23 mouse cellular contexts compared by ENCODE assay signal in genomic region chr5:16363171-16363570, GRCm38 (mm10).
DNase-seq lines count a peak whose midpoint lies in the region; ATAC-seq and TF ChIP-seq lines count a peak whose summit lies in the region.
"Had no signal": no experiment of that assay in that cellular context is flagged by ENCODE, and none has a peak within 500 bp of the region (broad histone marks: within the 10 kb centered on the region; RNA-seq: fewer than 3 reads in every experiment).

No protein-coding gene starts in this region.

- no peak for DNase-seq in forebrain, postnatal 0 days
- no peak for DNase-seq in frontal cortex, postnatal 36 days (ENCODE audit: low spot score in 2 of 2)
- peak; percentile 66 for DNase-seq in brain, adult 2 months (ENCODE audit: low read depth, low spot score)
- DNase-seq in telencephalon, adult 2 months (ENCODE audit: low read depth, low spot score) = peak; percentile 54
- DNase-seq in embryo, embryonic 9.5 days (ENCODE audit: extremely low spot score) = no peak
- DNase-seq in hindbrain, embryonic 11.5 days (ENCODE audit: low spot score) = no peak
- DNase-seq: adrenal gland, adult 2 months; adrenal gland, adult 8-10 months; adrenal gland, postnatal 10 days; adrenal gland, postnatal 14 days; adrenal gland, postnatal 25 days; adrenal gland, postnatal 36 days; B cell, adult 2 months; cerebellum, adult 11 months; cerebellum, adult 11-12 months; cerebellum, adult 18-20 months had no signal

- no peak for TF ChIP-seq CTCF in forebrain, postnatal 0 days (IDR thresholded peaks at IDR 0.05; ENCODE audit: low read depth)

- no peak overlapping the region for H3K4me2 ChIP-seq in forebrain, postnatal 0 days (ENCODE audit: low read depth)
- H3K4me2 ChIP-seq in forebrain, embryonic 13.5 days = no peak overlapping the region
- H3K4me2 ChIP-seq in hindbrain, embryonic 11.5 days (replicated peaks; ENCODE audit: low read depth, low read length) = no peak overlapping the region

- no peaks in the 10 kb centered on the region for H3K4me1 ChIP-seq in forebrain, postnatal 0 days (ENCODE audit: insufficient read depth)
- no peaks in the 10 kb centered on the region for H3K4me1 ChIP-seq in forebrain, embryonic 13.5 days
- no peaks in the 10 kb centered on the region for H3K4me1 ChIP-seq in hindbrain, embryonic 11.5 days (replicated peaks; ENCODE audit: control insufficient read depth, insufficient read depth, low read length)

- H3K9ac ChIP-seq in forebrain, postnatal 0 days = no peak overlapping the region
- H3K9ac ChIP-seq in forebrain, embryonic 13.5 days = no peak overlapping the region
- no peak overlapping the region for H3K9ac ChIP-seq in hindbrain, embryonic 11.5 days (ENCODE audit: low read depth, low read length)

- H3K9me3 ChIP-seq in forebrain, postnatal 0 days (ENCODE audit: low read length) = no peaks in the 10 kb centered on the region
- no peaks in the 10 kb centered on the region for H3K9me3 ChIP-seq in forebrain, embryonic 13.5 days (replicated peaks)
- no peaks in the 10 kb centered on the region for H3K9me3 ChIP-seq in hindbrain, embryonic 11.5 days (ENCODE audit: control insufficient read depth, low read length)
- H3K9me3 ChIP-seq: G1E had no signal

- WGBS in forebrain, postnatal 0 days = 74% methylated on average over 2 of the region's 2 CpGs
- WGBS in forebrain, embryonic 13.5 days = 85% methylated on average over 2 of the region's 2 CpGs
- WGBS in hindbrain, embryonic 11.5 days = 87% methylated on average over 2 of the region's 2 CpGs

- H3K36me3 ChIP-seq in forebrain, postnatal 0 days (ENCODE audit: insufficient read depth) = 0 out of 2 replicates have a peak, but pooled peaks cover 8% of the 10 kb centered on the region
- peaks cover 13% of the 10 kb centered on the region; the same call in 1 of the 2 replicates for H3K36me3 ChIP-seq in forebrain, embryonic 13.5 days (ENCODE audit: poor library complexity, severe bottlenecking)
- no peaks in the 10 kb centered on the region for H3K36me3 ChIP-seq in hindbrain, embryonic 11.5 days (ENCODE audit: control insufficient read depth, insufficient read depth, low read length)
- H3K36me3 ChIP-seq: G1E had no signal

- ATAC-seq in forebrain, postnatal 0 days = peak; percentile 18; the same call in 1 of the 2 replicates
- no peak for ATAC-seq in forebrain, embryonic 13.5 days
- peak; percentile 92 for ATAC-seq in frontal cortex, adult (ENCODE audit: low TSS enrichment)
- no peak for ATAC-seq in hindbrain, embryonic 11.5 days (ENCODE audit: low FRiP score)
- ATAC-seq: activated CD4-positive, CD25-positive, alpha-beta regulatory T cell, adult 4 months; CD4-positive, CD25-positive, alpha-beta regulatory T cell, adult 4 months; Patski had no signal

- no peak overlapping the region for H3K4me3 ChIP-seq in forebrain, postnatal 0 days (ENCODE audit: low read depth, low read length)
- H3K4me3 ChIP-seq in forebrain, embryonic 13.5 days = no peak overlapping the region
- no peak overlapping the region for H3K4me3 ChIP-seq in hindbrain, embryonic 11.5 days (ENCODE audit: low read depth, low read length)

- no peak overlapping the region for H3K27ac ChIP-seq in forebrain, postnatal 0 days (ENCODE audit: low read depth, low read length)
- no peak overlapping the region for H3K27ac ChIP-seq in forebrain, embryonic 13.5 days
- H3K27ac ChIP-seq in hindbrain, embryonic 11.5 days (ENCODE audit: low read depth, low read length) = no peak overlapping the region

- no peaks in the 10 kb centered on the region for H3K27me3 ChIP-seq in forebrain, postnatal 0 days (ENCODE audit: insufficient read depth, low read length)
- no peaks in the 10 kb centered on the region for H3K27me3 ChIP-seq in forebrain, embryonic 13.5 days
- no peaks in the 10 kb centered on the region for H3K27me3 ChIP-seq in hindbrain, embryonic 11.5 days (ENCODE audit: control insufficient read depth, insufficient read depth, low read length)
- H3K27me3 ChIP-seq: CH12.LX, Patski had no signal

Comparison
In these comparisons a context has a peak if more than half of its experiments do, and no peak if none do; other contexts are left out.
1. ATAC-seq: peak in forebrain, postnatal 0 days (single experiment) and frontal cortex, adult (single experiment); none in forebrain, embryonic 13.5 days (single experiment) and hindbrain, embryonic 11.5 days (single experiment).
2. DNase-seq: peak in brain, adult 2 months (single experiment) and telencephalon, adult 2 months (single experiment); none in forebrain, postnatal 0 days (single experiment), frontal cortex, postnatal 36 days (0 of 2), embryo, embryonic 9.5 days (single experiment) and hindbrain, embryonic 11.5 days (single experiment).